Mouse (Mus musculus) CD4-positive helper T cell, adult 2 months (primary cell): ENCODE measurements around the gene Snrpd2.

Experiments
- DNase-seq: peaks from one replicate; pipeline ENCODE4 v3.0.0-alpha.2; 2012; ENCODE audit warnings: low read depth, missing footprints, low spot score

Snrpd2 gene

DNA sequence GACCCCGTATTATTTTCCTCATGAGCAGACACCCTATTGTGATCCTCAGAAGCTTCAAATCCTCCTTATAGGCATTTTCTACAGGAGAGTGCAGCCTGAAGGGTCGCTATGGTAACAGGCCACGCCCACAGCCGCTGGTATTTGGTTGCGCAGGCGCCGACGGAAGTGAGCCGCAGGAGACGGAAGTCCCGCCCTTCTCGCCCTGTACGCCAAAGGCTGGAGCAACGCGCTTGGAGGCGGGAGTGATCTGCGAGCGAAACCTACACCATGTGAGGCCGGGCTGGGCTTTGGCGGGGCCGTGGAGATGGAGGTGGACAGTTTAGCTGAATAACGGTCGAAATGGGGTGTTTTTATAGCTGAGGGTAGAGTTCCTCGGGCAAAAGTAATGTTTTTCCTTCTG lies at the start of gene Snrpd2:
Snrpd2 (plus strand) TSS at position 97 of the 400 bp plus-strand sequence.
- DNase-seq = peak; percentile 98

DNA sequence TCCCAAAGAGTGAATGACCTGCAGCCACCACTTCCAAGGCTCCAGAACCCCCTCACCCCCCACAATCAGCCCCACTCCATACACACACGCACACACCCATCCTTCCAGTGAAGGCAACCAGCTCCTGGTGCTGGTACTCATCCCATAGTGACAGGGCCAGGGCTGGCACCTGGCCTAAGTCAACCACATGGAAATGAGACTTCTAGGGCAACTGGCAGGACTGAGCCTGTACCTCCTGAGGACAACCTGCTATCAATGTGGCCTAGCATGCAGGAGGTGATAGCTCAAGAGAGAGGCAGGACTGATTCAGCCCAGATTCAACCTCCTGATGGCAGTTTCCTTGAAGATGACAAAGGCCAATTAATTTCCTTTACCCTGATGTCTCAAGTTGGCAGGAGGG lies 49.2 kb upstream of the Snrpd2 start:
- DNase-seq = no peak

DNA sequence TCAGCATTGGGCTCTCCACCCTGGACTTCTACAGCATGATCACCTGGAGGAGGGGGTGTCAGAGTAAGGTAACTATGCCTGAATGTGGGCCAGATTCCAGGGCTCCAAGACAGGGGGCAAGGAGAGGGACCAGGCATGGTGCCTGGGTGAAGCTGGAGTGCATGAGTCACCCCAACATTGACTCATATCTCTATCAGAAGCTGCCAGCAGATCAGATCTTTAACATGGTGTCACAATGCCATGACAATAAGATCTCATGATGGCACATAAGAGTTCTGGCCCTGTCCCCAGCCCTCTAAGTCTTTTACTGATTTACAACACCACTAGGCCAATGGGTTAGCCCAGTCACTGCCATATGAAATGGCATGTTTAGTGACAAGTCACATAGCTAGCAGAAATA lies 45.8 kb upstream of the Snrpd2 start:
- no peak for DNase-seq

DNA sequence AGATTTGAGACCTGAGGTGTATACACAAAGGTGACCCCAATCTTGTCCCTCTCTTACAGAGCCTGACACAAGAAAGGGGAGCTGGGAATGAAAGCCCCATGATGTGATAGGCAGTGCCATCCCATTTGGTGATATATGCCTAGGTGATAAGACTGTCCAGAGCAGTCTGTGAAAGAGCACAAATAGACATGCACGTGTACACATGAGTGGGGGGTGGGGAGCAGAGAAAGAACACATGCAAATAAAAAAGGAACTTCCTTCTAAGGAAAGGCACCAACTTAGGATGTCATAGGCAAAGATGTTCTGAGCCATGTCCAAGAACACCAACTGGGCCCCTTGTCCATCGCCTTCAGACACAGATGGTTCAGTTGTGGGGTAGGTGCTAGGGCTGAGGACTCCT lies 45.0 kb upstream of the Snrpd2 start:
- no peak for DNase-seq

DNA sequence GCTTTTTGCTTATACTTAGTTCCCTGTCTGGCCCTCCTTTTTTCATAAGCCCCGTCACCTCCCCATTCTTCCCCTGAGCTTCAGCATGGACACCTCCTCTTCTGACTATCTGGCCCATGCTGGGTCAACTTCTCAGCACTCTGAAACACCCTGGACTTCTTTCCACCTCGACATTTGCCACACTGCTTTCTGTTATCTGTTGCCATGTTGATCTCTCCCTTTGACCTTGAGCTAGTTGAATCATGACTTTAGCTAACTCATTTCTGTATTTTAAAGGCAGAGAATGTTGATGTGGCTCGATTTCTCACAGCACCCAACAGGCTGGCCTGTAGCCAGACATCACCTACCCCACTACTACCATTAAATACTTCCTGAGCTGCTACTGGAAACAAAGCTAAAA lies 42.1 kb upstream of the Snrpd2 start:
- no peak for DNase-seq

DNA sequence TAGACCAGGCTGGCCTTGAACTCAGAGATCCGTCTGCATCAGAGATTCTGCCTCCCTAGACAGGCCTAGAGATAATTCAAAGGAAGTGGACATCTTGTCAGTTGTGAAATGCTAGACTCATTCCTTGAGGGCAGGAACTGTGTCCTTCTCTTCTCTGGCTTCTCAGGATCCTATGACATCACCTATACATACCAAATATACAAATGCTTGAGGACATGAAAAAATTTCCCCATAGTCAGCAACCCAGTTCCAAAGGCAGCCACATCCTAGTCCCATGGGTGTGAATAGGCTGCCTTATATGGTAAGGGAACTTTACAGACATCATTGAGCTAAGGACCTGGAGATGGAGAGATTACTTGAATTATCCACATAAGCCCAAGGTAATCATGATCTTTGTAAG lies 40.0 kb upstream of the Snrpd2 start:
- no peak for DNase-seq

DNA sequence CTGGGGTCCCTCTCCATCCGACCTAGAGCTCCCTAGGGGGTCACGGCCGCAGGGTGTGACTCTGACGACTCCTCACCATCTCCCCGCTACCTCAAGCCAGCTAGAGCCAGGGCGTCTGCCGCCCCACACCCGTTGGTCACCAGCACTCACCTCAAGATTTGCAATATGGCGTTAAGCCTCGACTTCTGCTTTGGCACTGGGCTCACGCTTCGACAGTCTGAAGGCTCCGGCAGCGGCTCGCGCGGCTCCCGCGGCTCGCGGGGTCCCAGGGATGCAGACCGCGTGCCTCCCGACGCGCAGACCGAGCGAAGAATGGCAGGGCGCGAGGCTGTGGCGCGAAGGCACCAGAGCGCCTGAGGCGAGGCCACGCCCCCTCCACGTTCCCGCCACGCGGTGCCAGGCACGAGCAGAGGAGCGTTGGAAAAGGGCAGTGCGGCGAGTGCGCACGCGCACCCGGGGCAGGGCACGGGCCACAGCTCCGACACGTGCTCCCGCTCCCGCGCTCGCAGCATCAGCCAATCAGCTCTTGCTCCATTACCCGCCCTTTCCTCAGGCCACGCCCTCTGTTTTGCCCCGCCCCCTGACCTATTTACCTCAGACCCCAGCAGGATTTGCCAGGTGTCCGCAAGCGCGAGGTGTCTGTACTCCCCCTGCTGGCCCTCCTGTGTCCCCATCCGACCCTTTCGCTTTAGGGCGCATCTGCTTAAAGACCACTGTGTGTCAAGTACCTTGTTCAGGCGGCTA lies 31.3 kb upstream of the Snrpd2 start, which contains the start of gene Gm4969:
Gm4969 (minus strand) TSS at position 341 of the 744 bp plus-strand sequence.
- peak; percentile 56 for DNase-seq

DNA sequence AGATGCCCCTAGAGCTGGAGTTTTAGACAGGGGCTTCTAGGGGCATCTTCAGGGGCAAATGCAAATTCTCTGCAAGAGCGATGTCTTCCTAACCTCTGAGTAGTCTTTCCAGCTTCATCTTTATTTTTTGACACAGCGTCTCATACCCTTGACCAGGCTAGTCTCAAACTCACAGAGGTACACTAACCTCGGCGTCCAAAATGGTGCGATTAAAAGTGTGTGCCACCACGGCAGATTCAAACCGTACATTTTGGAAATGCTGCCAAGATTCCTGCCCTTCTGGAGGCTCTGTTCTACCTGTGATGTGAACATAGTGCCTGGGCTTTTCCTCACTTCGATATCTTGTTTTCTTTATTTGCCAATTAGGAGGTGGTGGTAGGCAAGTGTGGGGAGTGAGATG lies 30.4 kb upstream of the Snrpd2 start:
- no peak for DNase-seq

DNA sequence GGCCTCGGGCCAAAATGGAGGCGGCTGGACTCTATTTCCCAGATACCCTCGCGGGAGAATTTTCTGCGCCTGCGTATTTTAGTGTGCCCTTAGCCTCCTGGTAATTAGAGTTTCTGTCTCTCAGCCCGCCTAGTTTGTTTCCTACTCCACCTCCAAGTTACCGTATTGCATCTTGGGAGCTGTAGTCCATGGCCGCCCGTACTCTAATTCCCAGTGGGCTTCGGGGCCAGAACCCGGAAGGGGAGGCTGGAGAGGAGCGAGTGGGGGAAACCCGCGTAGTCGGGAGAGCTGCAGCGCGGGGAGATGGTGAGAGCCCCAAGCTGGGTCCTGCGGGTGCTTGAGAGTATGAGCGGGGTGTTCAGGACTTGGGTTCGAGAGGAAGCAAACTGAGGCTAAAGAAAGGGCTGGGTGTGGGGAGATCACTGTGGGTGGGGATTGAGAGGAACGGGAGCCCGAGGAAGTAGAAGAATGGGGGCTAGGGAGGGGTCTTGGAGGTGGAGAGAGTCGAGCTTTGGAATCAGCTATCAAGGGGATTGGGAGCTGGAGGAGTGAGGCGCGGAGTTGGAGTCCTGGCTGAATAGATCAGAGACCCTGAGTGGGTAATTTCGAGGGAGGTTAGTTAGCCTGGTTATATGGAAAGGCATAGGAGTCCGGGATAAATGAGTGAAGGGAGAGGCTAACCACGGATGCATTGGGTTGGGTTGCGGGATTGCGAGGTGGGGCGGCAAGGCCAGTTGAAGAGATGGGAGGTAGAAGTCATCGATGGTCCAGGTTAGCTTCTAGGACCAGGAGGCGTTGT lies 29.7 kb upstream of the Snrpd2 start, which contains the start of gene Fbxo46:
Fbxo46 (plus strand) TSS at position 229 of the 799 bp plus-strand sequence.
- DNase-seq = peak; percentile 97

DNA sequence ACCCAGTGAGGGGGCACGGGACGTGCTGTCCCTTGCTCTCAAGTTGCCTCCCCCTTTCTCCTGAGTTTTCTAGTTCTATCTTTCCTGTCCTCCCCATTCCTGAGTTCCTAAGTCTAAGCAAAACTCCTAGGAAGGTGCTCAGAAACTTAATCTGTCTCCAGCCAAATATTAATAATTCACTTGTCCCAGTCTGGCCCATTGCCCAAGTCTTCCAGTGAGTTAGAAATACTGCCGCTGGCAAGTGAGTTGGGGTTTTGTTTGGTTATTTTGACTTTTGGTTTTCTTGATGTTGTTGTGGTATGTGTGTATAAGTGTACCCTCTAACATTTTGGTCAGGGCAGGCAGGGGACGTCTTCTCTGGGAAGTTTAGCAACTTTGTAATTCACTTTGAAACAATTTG lies 27.8 kb upstream of the Snrpd2 start:
- no peak for DNase-seq

DNA sequence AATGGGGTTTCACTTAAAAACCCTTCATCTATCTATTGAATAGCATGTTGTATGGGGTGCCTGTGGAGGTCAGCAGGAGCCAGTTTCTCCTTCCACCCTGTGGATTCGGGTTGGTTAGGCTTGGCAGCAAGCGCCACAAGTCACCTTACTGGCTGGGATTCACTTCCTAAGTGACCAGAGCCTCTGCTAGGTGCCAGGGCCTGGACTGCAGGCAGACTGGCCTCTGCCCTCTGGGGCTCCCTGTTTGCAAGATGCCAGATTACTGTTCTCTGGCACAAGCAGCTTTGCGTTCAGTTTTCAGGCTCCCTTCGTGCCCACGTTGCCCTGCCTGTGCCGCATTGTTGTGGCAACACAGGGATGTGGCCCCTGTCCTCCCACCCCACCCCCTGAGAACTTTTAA lies 24.8 kb upstream of the Snrpd2 start:
- DNase-seq = no peak

DNA sequence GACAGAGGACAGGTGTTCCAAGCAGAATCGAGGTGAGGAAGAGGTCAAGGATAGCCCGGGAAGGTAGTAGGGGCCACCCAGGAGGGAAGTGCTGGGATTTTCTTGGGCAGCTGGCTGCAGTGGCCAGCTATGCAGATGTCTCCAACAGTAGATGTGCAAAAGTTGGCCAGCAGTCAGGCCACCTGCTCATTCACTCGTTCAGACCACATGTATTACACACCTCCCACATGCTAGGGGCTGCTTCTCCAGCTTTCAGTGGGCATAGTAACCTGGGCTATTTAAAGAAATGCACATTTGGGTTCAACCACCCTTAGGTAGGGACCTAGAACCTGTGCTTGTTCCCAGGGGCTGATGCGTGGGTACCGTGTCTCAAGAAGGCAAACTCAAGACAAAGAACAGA lies 21.8 kb upstream of the Snrpd2 start:
- no peak for DNase-seq

DNA sequence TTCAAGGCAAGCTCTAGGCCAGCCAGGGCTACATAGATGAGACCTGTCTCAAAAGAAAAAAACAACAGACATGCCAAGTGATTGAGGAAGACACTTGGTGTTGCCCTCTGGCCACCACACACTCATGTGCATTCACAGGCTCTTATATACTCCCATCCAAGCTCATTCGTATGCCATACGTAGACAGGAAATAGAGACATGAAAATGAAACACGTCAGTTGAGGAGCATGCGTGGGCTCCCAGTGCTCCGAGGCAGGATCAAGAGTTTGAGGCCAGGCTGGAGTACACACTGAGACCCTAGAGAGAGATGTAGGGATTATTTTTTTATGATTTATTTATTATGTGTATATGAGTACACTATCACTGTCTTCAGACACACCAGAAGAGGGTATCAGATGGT lies 20.1 kb upstream of the Snrpd2 start:
- peak; percentile 47 for DNase-seq

DNA sequence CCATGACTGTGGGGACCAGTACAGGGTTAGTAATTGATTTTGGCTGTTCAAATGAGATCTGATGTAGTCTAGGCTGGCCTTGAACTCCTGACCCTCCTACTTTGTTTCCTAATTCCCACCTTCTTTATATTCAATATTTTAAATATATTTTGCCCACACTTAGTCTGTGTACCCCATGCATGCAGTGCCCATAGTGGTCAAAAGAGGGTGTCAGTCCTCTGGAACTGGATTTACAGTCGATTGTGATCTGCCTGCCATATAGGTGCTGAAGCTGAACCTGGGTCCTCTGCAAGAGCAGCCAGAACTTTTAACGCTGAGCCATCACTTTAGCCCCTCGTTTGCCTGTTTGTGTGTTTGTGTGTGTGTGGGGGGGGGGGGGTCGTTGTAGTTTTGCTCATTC lies 18.9 kb upstream of the Snrpd2 start:
- DNase-seq = peak; percentile 39

DNA sequence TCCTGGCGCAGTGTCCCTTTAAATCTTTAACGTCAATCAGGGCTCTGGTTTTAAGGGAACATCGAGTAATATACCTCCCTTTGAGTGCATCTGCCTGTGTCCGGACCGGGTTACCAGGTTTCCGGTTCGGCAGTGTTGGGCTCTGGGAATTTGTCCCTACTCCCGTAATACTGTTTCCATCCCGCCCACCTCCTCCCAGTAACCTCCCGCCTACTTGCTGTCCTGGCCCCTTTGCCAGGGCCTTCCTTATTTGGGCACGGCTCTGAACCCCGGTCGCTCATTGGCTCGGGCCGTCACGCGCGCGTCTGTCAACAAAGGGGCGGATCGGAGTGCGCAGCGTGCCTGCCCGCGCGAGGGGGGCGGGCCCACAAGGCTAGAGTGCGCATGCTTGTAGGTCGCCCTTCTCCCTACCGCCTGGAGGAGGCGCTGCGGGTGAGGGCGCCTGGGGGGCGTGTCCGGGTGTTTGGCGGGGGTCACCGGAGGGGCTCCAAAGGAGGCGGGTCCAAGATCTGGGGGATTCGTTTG lies 18.1 kb upstream of the Snrpd2 start:
- peak; percentile 95 for DNase-seq

DNA sequence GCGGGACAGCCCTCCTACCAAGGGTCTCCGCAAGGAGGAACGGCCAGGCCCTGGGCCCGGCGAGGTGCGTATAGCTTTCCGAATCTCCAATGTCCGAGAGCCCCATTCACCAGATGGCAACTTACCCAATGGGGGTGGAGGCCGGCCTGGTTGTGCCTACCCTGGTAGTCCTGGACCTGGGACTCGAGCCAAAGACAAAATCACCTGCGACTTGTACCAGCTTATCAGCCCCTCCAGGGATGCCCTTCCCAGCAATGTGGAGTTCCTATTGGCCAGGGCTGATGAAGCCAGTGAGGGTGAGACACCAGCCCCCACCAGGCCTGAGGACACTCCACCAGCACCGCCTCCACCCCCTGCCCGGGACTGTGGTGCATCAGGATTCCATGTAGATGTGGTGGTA lies 13.4 kb upstream of the Snrpd2 start:
- no peak for DNase-seq

DNA sequence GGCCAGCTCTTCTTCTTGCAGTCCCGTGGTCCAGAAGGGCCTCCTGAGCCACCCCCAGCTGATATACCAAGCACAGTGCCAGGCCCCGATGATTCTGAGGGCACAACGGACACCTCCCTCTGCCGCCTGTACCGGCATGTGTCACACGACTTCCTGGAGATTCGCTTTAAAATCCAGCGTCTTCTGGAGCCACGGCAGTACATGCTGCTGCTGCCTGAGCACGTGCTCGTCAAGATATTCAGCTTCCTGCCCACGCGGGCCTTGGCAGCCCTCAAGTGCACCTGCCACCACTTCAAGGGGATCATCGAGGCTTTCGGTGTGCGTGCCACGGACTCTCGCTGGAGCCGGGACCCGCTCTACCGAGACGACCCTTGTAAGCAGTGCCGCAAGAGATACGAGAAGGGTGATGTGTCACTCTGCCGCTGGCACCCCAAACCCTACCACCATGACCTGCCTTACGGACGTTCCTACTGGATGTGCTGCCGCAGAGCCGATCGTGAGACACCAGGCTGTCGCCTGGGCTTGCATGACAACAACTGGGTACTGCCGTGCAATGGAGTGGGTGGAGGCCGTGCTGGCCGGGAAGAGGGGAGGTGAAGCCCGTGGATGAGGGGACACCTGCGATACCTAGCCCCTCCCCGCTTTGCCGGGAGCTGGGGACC lies 12.7 kb upstream of the Snrpd2 start:
- no peak for DNase-seq

DNA sequence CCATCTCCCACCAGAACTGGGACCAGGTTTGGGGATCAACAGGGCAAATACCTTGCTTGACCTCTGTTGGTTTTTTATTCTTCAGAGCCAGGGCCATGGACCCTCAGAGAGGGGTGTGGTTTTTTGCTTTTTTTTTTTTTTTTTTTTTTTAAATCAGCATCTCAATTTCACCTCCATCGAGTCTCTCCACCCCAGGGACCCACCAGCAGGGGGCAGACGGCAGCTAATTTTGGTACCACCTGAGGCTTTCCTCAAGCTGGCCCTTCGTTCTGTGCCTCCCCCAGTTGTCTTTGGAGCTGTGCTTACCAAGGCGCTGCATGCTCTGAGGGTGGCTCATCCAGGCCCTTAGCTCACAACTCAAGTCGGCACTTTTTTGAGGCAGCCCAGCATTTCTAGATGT lies 12.1 kb upstream of the Snrpd2 start:
- peak; percentile 63 for DNase-seq

DNA sequence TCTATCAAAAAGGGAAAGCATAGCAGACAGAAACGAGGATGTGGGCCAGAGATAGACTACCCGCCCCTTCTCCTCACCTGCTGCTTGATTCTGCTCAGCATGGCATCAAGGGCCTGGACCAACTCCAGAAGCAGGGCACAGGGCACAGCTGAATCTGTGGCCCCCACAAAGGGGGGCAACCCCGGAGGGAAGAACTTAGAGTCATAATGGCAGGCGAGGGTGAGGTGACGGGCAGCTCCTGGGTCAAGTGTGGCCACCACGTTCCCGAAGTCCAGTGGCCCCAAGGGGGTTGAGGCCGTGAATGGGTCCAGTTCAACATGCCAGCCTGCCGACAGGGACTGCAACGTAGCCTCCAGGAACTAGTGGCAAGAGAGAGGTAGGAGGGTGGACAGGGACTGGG lies 2.7 kb upstream of the Snrpd2 start:
- DNase-seq = no peak

DNA sequence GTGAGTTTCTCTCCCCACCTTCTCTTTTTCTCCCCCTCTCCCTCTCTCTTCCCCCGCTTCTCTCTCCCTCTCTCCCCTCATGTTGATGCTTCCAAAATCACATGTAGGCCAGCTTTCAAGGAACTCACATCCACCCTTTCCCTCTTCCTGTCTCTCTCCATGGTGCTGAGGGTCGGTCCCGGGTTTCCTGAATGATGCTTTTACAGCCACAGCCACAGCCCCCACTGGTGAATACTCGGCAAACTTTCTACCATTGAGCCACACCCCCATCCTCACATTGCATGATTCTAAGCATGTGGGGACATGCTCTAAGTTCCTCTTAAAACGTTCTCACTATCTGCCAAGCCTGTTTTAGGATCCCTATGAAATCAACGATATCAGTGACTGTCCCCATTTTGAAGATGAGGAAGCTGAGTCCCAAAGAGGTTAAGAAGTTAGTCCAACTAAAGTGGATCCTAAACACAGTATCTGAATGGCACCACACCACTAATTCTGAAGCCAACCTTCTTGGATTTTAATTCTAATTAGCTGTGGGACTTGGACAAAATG lies 2.0 kb upstream of the Snrpd2 start:
- DNase-seq = no peak

DNA sequence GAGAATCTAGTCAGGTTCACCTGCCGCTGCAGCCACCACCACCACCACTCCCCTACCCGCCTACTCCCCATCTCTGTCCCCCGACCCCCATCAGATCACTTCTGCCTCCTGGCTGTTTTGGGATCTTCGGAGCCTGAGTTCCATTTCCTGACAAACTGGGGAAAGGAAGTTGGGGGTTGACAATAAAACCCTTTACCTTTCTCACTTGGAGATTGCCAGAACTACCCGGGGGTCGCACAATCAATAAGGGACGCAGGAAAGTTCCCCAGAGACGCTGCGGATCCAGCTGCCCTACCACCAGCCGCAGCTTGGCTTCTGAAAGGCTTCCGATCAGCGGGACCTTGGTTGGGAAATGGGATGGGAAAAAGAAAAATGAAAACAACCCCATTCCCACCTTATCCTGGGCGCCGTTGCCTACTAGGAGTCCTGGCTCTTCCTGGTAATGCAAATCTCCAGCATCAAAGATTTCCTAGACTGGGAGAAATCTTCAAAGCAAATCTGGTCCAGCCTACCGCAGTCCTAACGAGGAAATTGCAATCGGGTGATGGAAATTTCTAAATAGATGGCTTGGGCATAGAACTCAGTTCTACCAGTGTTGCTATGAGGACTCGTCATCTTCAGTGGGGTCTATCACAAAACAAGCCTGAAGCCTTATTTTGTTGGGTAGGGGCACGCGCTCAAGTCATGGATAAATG lies 1.2 kb upstream of the Snrpd2 start:
- no peak for DNase-seq
